Mouse (Mus musculus): ENCODE data around the gene Gna13.
A peak's percentile ranks its signal among the peaks of the same experiment; 100 is the strongest.

GRCm38 (mm10) chr11:109445438-109446035 lies 82.9 kb downstream of the Gna13 start:
- TF ChIP-seq CTCF (IDR thresholded peaks at IDR 0.05; ENCODE audit: low read depth) (peak; percentile 89), EP300 (IDR thresholded peaks at IDR 0.05; ENCODE audit: low read depth) (peak; percentile 27; the same call in 1 of the 2 replicates)
